Mouse (Mus musculus): ENCODE data around the gene 4921507P07Rik. TPM values are rescaled to one million over a fixed set of nuclear protein-coding genes. Genes with fewer than 3 reads are reported as not detected.
A peak's percentile ranks its signal among the peaks of the same experiment; 100 is the strongest.
"Not testable (repeated sequence)": the region's sequence is repeated elsewhere in the genome, so short reads cannot be mapped to it uniquely, and the experiment has no call there.

The 4921507P07Rik gene
- polyA plus RNA-seq (2012; rRNA removed) = 203 and 232 TPM in 2 replicates

DNA sequence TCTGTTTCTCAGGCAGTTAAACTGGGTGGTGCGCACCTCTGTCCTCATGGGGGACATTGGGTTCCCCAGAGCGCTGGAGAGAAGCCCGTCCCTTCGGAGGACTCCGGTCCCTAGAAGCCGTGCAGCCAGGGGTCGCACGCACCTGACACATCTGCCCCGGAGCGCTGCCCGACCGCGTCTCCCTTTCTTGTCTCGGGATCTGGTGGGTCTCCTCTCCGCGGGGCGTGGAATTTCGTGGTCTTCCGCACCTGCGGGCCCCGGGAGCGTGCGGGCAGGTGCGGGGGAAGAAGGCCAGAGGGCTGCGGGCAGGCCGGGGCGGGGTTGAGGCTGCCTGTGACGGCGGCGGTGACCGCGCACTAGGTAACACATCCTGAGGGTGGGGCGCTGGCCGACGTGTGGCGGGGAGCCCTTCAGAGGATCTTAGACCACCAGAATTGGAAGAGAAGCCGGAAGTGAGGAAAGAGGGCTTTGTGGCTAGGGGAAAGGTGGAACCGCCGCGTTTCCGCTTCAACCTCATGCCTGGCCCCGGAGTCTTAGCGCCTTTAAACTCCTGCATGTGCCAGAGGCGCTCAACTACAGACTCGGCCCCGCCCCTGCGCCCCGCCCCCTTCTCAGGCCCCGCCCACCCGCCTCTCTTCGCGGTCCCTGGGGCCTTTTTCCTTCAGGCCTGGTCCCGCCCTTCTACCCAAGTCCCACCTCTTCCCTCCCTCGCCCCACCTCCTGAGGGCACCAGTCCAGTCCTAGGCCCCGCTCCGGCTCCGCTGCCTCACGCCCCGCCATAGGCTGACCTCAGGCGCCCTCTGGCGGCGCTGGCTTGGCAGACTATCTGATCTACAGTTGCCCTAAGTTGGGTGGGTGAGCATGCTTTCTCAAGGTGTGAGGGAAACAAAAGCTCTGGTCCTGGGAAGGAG, at the start of gene 4921507P07Rik:
TSS of gene 4921507P07Rik (minus strand) at position 332 of the 911 bp plus-strand sequence.
- H3K36me3 ChIP-seq (ENCODE audit: control insufficient read depth, insufficient read depth, low read length) = no peaks in the 10 kb centered on the region
- no peaks in the 10 kb centered on the region for H3K27me3 ChIP-seq (ENCODE audit: control insufficient read depth, insufficient read depth, low read length)
- H3K27ac ChIP-seq (ENCODE audit: control insufficient read depth, insufficient read depth, low read depth, low read length) = peak within 1 kb of the TSS; percentile 80
- peak; percentile 64; the same call in 1 of the 2 replicates for TF ChIP-seq CTCF (IDR thresholded peaks at IDR 0.05; ENCODE audit: control insufficient read depth, insufficient read depth, insufficient replicate concordance, low read depth, low read length)
- TF ChIP-seq POLR2A (IDR thresholded peaks at IDR 0.05; ENCODE audit: control insufficient read depth, low read depth, low read length) = peak; percentile 67
- peaks cover 5% of the 10 kb centered on the region for H3K4me1 ChIP-seq (ENCODE audit: control insufficient read depth, insufficient read depth, low read length)
- peak within 1 kb of the TSS; percentile 97 for H3K4me3 ChIP-seq (ENCODE audit: control insufficient read depth, low read depth, low read length)

DNA sequence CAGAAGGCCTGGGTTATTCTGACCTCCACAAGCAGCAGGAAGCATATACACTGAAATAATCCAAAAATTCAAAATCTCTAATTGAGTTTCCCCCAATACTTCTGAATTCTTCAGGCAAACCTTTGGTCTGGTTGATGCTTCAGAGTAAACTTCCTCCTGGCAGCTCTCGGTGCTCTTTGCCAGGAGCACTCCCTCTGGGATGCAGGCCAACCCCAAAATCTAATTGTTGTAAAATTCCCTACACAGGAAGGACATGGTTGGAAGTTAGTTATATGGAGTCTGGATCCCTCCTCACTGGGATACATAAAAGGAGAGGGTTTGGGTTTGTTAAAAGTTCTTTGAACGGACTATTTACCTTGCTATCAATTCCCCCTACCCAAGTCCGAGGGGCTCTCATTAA, 48.3 kb upstream of the 4921507P07Rik start:
- TF ChIP-seq CTCF (IDR thresholded peaks at IDR 0.05; ENCODE audit: control insufficient read depth, insufficient read depth, insufficient replicate concordance, low read depth, low read length) = no peak
- no peak for TF ChIP-seq POLR2A (IDR thresholded peaks at IDR 0.05; ENCODE audit: control insufficient read depth, low read depth, low read length)
- Histone ChIP-seq H3K4me3 (ENCODE audit: control insufficient read depth, low read depth, low read length) (no peak overlapping the region), H3K27me3 (ENCODE audit: control insufficient read depth, insufficient read depth, low read length) (no peaks in the 10 kb centered on the region), H3K27ac (ENCODE audit: control insufficient read depth, insufficient read depth, low read depth, low read length) (no peak overlapping the region), H3K36me3 (ENCODE audit: control insufficient read depth, insufficient read depth, low read length) (no peaks in the 10 kb centered on the region), H3K4me1 (ENCODE audit: control insufficient read depth, insufficient read depth, low read length) (no peaks in the 10 kb centered on the region)

DNA sequence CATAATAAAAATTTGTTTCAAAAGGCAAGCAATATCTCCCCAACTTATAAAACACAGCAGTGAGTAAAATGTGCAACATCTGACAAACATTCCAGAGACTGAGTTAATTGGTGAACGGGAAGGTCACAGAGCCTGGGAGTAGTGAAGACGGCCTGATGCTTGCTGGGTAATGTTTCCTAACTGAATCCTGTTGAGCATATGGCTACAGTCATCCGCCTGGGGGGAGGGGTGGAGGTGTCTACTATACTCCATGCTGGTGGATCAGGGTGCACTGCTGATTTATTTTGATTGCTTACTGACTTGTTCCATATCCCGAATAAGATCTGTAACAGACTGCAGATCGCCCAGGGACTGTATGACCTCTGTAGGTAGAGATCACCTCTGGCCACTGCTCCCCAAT, 45.5 kb upstream of the 4921507P07Rik start:
- Histone ChIP-seq H3K27ac (ENCODE audit: control insufficient read depth, insufficient read depth, low read depth, low read length) (no peak overlapping the region), H3K27me3 (ENCODE audit: control insufficient read depth, insufficient read depth, low read length) (no peaks in the 10 kb centered on the region), H3K36me3 (ENCODE audit: control insufficient read depth, insufficient read depth, low read length) (no peaks in the 10 kb centered on the region), H3K4me1 (ENCODE audit: control insufficient read depth, insufficient read depth, low read length) (no peaks in the 10 kb centered on the region), H3K4me3 (ENCODE audit: control insufficient read depth, low read depth, low read length) (no peak overlapping the region)
- TF ChIP-seq POLR2A (IDR thresholded peaks at IDR 0.05; ENCODE audit: control insufficient read depth, low read depth, low read length) = no peak

DNA sequence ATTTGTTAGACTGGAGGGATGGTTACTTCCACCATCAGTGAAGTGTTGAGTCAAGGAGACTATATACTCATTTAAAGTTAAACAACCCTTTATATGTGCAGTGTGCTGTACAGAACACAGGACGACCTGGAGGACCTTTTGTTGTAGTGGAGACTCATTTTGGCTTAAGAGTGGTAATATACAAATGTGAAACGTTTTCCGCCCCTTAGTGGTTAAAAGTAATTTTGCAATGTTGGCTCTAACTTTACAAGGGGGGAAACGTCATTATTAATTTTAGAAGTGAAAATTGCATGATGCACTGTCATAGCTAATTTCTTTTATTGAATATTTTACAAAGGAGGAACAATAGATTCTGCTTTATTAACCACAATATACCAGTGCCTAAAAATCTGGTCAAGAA, 43.9 kb upstream of the 4921507P07Rik start:
- H3K27ac ChIP-seq (ENCODE audit: control insufficient read depth, insufficient read depth, low read depth, low read length) = no peak overlapping the region
- no peak overlapping the region for H3K4me3 ChIP-seq (ENCODE audit: control insufficient read depth, low read depth, low read length)
- H3K36me3 ChIP-seq (ENCODE audit: control insufficient read depth, insufficient read depth, low read length) = no peaks in the 10 kb centered on the region
- H3K27me3 ChIP-seq (ENCODE audit: control insufficient read depth, insufficient read depth, low read length) = no peaks in the 10 kb centered on the region
- no peak for TF ChIP-seq CTCF (IDR thresholded peaks at IDR 0.05; ENCODE audit: control insufficient read depth, insufficient read depth, insufficient replicate concordance, low read depth, low read length)
- no peak for TF ChIP-seq POLR2A (IDR thresholded peaks at IDR 0.05; ENCODE audit: control insufficient read depth, low read depth, low read length)
- no peaks in the 10 kb centered on the region for H3K4me1 ChIP-seq (ENCODE audit: control insufficient read depth, insufficient read depth, low read length)

DNA sequence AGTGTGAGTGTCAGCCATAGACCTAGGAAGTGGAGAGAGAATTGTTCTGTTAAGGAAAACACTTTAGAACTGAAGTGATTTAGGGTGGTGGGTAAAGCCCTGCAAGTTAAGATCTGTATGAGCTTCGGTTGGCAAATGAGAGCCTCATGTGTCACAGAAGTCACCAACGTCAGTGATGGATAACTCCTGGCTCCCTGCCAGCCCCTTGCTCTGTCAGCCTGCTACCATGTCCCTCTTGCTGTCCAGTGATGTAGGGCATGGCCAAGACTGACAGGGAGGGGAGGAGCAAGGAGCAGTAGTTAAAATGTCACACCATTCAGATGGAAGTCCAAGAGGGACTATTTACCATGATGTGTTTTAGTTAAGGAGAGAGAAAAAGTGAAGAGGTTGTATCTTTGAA, 43.2 kb upstream of the 4921507P07Rik start:
- no peak overlapping the region for H3K27ac ChIP-seq (ENCODE audit: control insufficient read depth, insufficient read depth, low read depth, low read length)
- H3K4me3 ChIP-seq (ENCODE audit: control insufficient read depth, low read depth, low read length) = no peak overlapping the region
- no peaks in the 10 kb centered on the region for H3K27me3 ChIP-seq (ENCODE audit: control insufficient read depth, insufficient read depth, low read length)
- TF ChIP-seq POLR2A (IDR thresholded peaks at IDR 0.05; ENCODE audit: control insufficient read depth, low read depth, low read length) = no peak
- TF ChIP-seq CTCF (IDR thresholded peaks at IDR 0.05; ENCODE audit: control insufficient read depth, insufficient read depth, insufficient replicate concordance, low read depth, low read length) = no peak
- H3K4me1 ChIP-seq (ENCODE audit: control insufficient read depth, insufficient read depth, low read length) = no peaks in the 10 kb centered on the region
- H3K36me3 ChIP-seq (ENCODE audit: control insufficient read depth, insufficient read depth, low read length) = no peaks in the 10 kb centered on the region

DNA sequence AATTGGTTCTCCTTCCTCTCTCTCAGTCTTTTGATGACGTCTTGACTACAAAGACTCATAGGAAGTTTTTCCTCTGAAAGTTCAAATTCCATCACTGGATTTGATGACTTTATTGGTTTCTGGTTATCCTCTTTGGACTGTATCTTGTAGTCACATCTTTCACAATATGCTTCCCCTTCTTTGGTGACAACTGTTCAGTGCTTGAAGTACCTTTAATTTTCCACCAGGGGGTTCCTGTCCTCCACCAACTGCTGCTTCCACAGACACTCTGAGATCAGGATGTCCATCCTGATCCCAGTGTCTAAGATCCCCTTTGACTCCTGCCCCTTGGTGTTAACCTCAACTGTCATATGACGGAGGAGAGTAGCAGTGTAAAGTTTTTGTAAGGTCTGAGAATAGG, 29.7 kb upstream of the 4921507P07Rik start:
- H3K27ac ChIP-seq (ENCODE audit: control insufficient read depth, insufficient read depth, low read depth, low read length); H3K4me1 ChIP-seq (ENCODE audit: control insufficient read depth, insufficient read depth, low read length); H3K27me3 ChIP-seq (ENCODE audit: control insufficient read depth, insufficient read depth, low read length); H3K36me3 ChIP-seq (ENCODE audit: control insufficient read depth, insufficient read depth, low read length); H3K4me3 ChIP-seq (ENCODE audit: control insufficient read depth, low read depth, low read length): not testable (repeated sequence)

DNA sequence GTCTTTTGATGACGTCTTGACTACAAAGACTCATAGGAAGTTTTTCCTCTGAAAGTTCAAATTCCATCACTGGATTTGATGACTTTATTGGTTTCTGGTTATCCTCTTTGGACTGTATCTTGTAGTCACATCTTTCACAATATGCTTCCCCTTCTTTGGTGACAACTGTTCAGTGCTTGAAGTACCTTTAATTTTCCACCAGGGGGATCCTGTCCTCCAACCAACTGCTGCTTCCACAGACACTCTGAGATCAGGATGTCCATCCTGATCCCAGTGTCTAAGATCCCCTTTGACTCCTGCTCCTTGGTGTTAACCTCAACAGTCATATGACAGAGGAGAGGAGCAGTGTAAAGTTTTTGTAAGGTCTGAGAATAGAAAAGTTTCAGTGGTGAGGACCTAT, 21.8 kb upstream of the 4921507P07Rik start:
- H3K36me3 ChIP-seq (ENCODE audit: control insufficient read depth, insufficient read depth, low read length); H3K27ac ChIP-seq (ENCODE audit: control insufficient read depth, insufficient read depth, low read depth, low read length); H3K4me3 ChIP-seq (ENCODE audit: control insufficient read depth, low read depth, low read length); H3K4me1 ChIP-seq (ENCODE audit: control insufficient read depth, insufficient read depth, low read length); H3K27me3 ChIP-seq (ENCODE audit: control insufficient read depth, insufficient read depth, low read length): not testable (repeated sequence)

DNA sequence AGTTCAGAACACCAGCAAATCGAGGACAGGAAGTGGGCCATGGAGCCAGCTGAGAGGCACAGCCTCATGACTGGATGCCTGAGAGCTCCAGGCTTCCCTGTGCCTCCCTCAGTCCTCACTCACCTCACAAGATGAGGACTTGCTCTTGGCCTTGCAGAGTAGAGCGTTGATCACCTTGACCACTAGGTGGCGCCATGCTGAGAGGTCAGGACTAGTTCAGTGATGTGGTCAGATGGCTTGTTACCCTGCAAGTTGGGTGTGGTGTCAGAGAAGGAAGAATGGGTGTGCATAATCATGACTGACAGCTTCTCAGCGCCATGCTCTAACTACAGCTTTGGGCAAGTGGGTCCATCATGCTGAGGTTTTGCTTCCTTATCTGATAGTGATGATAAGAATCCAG, 5.2 kb upstream of the 4921507P07Rik start:
- H3K36me3 ChIP-seq (ENCODE audit: control insufficient read depth, insufficient read depth, low read length) = no peaks in the 10 kb centered on the region
- H3K4me3 ChIP-seq (ENCODE audit: control insufficient read depth, low read depth, low read length) = no peak overlapping the region
- no peaks in the 10 kb centered on the region for H3K27me3 ChIP-seq (ENCODE audit: control insufficient read depth, insufficient read depth, low read length)
- no peak overlapping the region for H3K27ac ChIP-seq (ENCODE audit: control insufficient read depth, insufficient read depth, low read depth, low read length)
- peak; percentile 99 for TF ChIP-seq CTCF (IDR thresholded peaks at IDR 0.05; ENCODE audit: control insufficient read depth, insufficient read depth, insufficient replicate concordance, low read depth, low read length)
- no peak for TF ChIP-seq POLR2A (IDR thresholded peaks at IDR 0.05; ENCODE audit: control insufficient read depth, low read depth, low read length)
- H3K4me1 ChIP-seq (ENCODE audit: control insufficient read depth, insufficient read depth, low read length) = peaks cover 2% of the 10 kb centered on the region; the same call in 1 of the 2 replicates

Measured in testis, adult 2 months (tissue).